Mouse (Mus musculus) lung, postnatal 0 days (tissue): ENCODE measurements around the gene Lemd2.

ENCODE experiments used
- CTCF ChIP-seq: IDR thresholded peaks from 2 replicates; pipeline ENCODE4 v1.5.1; 2016; ENCODE audit warnings: antibody characterized with exemption, mild to moderate bottlenecking
- EP300 ChIP-seq: IDR thresholded peaks from 2 replicates; pipeline ENCODE4 v1.6.1; 2016; ENCODE audit warnings: antibody characterized with exemption, mild to moderate bottlenecking, control low read depth

DNA sequence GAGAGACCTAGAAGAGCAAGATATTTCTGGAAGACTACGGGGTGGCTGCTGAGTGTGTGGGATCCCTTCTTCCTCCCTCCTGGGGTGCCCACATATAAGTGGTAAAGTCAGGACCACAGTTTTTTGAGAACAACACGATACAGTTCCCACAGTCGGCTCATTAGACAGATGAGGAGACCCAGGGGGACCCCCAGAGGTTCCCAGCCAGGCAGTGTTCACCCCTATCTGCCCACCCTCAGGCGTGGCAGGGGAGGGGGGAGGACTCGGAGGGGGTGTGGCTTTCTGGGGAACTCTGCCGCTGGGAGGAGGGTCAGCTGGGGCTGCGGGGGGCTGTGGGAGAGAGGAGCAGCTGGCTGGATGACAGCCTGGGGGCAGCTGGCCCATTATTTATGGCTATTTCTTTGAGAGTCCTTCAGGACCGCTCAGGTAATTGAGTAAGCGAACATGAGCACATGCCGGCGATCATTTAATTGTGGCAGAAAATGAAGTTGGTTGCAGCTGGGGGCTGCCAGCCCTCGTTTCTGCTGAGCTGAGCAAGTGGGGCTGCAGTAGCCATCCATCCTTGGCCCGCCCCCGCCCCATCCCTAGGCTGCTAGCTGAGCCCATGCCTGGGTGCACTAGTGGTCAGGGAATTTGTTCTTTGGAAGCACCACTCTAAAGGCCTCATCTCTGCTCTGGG, 28.9 kb downstream of the Lemd2 start:
- TF ChIP-seq CTCF (no peak), EP300 (no peak)
